Mouse (Mus musculus): ENCODE data around the gene Col28a1.

- no peak for TF ChIP-seq CTCF (IDR thresholded peaks at IDR 0.05; ENCODE audit: control insufficient read depth, insufficient read depth, insufficient replicate concordance, low read depth, low read length)
- no peak for TF ChIP-seq POLR2A (IDR thresholded peaks at IDR 0.05; ENCODE audit: control insufficient read depth, low read depth, low read length)
Observed at GRCm38 (mm10) chr6:8028711-8029110, 163.7 kb downstream of the Col28a1 start.

Measured in testis, adult 2 months (tissue).